Mouse (Mus musculus) forebrain, postnatal 0 days (tissue): Measurements from ENCODE around the gene P3h4. TPM values are rescaled to one million over a fixed set of nuclear protein-coding genes. Genes with fewer than 3 reads are reported as not detected.
A peak's percentile ranks its signal among the peaks of the same experiment; 100 is the strongest.

Experiments
- ATAC-seq: fragments of 200-750 bp; cut with Nextera tagmentation; 2 replicates; pipeline ENCODE4 v1.8.0; 2017; ENCODE audit warnings: mild to moderate bottlenecking, moderate library complexity
- DNase-seq: peaks from one replicate; pipeline ENCODE4 v3.0.0-alpha.2; 2015
- H3K27ac ChIP-seq: fragments of 300-500 bp; sonication (generic); 2 replicates; pipeline ENCODE4 v1.5.1; 2014; ENCODE audit warnings: low read depth, mild to moderate bottlenecking, antibody characterized with exemption, low read length, moderate library complexity, mixed read lengths
- H3K27me3 ChIP-seq: fragments of 300-500 bp; sonication (generic); 2 replicates; pipeline ENCODE4 v1.6.1; 2014; ENCODE audit warnings: mild to moderate bottlenecking, low read length, mixed read lengths; ENCODE audit not compliant: insufficient read depth
- H3K36me3 ChIP-seq: fragments of 300-500 bp; sonication (generic); 2 replicates; pipeline ENCODE4 v1.6.1; 2014; ENCODE audit warnings: mild to moderate bottlenecking, moderate library complexity; ENCODE audit not compliant: insufficient read depth
- H3K4me1 ChIP-seq: fragments of 300-500 bp; sonication (generic); 2 replicates; pipeline ENCODE4 v1.6.1; 2014; ENCODE audit warnings: antibody characterized with exemption; ENCODE audit not compliant: insufficient read depth
- H3K4me2 ChIP-seq: fragments of 300-500 bp; sonication (generic); 2 replicates; pipeline ENCODE4 v1.6.1; 2014; ENCODE audit warnings: low read depth, mild to moderate bottlenecking, moderate library complexity
- H3K4me3 ChIP-seq: fragments of 300-500 bp; sonication (generic); 2 replicates; pipeline ENCODE4 v1.5.1; 2014; ENCODE audit warnings: low read depth, low read length, mixed read lengths
- H3K9ac ChIP-seq: fragments of 300-500 bp; sonication (generic); 2 replicates; pipeline ENCODE4 v1.6.1; 2014; ENCODE audit warnings: mild to moderate bottlenecking
- H3K9me3 ChIP-seq: fragments of 300-500 bp; sonication (generic); 2 replicates; pipeline ENCODE4 v1.6.1; 2016; ENCODE audit warnings: low read length
- CTCF ChIP-seq: sonication (generic); IDR thresholded peaks from 2 replicates; pipeline ENCODE4 v1.5.1; 2016; ENCODE audit warnings: antibody characterized with exemption, control low read depth, low read depth
- WGBS: fragments of 180-500 bp; shearing (Covaris S2); extraction: QIAGEN DNeasy Blood & Tissue Kit; methylation state at CpG from one replicate; pipeline ENCODE4 v1.1.7; 2014; 5-methylcytosine and 5-hydroxymethylcytosine counted together
- polyA plus RNA-seq: library from polyadenylated mRNA; unstranded; fragments of >200 nt; fragmentation: Nextera tagmentation; extraction: Ambion mirVana; gene quantifications from 2 replicates; pipeline ENCODE4 v1.2.1, GENCODE M21; 2015
- total RNA-seq: library from RNA; depleted of rRNA; stranded (reverse); fragments of >200 nt; gene quantifications from 2 replicates; pipeline ENCODE4 v1.2.3, GENCODE M21; 2014

P3h4 gene
- total and polyA plus RNA-seq, 2 experiments from 2014 or later, result 17.9 to 27.1 TPM

DNA sequence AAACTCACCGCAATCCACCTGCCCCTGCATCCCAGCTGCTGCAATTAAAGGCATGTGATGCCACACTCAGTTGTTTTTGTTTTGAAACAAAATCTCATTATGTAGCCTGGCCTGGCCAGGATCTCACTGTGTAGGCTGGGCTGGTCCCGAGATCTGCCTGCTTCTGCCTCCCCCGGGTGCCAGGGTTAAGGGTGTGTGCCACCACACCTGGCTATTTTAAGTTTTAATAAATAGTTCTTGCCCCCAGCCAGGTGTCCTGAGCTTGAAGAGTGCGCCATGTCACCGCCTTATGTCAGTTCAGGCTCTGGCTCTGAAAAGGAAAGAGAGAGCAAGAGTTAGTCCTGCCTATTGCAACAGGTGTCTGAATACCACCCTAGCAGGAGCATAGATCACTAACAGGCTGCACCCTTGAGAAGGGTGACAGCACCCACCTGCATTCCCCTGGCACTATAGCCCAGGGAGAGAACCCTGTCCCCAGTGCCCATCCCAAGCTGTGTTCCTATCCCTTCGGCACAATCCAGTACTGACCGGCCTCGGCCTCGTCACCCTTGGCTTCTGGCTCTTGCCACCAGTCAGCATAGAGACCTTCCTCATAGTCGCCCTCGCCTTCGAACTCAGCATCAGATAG lies 5.7 kb downstream of the P3h4 start:
- Histone ChIP-seq H3K9ac (no peak overlapping the region), H3K9me3 (no peaks in the 10 kb centered on the region), H3K4me3 (no peak overlapping the region), H3K4me2 (no peak overlapping the region), H3K27ac (no peak overlapping the region), H3K4me1 (peaks cover 4% of the 10 kb centered on the region), H3K27me3 (no peaks in the 10 kb centered on the region), H3K36me3 (no peaks in the 10 kb centered on the region; the same call in 1 of the 2 replicates)
- WGBS, result 94% methylated on average over 12 of the region's 12 CpGs
- no peak for TF ChIP-seq CTCF
- ATAC-seq (no peak), DNase-seq (no peak)

DNA sequence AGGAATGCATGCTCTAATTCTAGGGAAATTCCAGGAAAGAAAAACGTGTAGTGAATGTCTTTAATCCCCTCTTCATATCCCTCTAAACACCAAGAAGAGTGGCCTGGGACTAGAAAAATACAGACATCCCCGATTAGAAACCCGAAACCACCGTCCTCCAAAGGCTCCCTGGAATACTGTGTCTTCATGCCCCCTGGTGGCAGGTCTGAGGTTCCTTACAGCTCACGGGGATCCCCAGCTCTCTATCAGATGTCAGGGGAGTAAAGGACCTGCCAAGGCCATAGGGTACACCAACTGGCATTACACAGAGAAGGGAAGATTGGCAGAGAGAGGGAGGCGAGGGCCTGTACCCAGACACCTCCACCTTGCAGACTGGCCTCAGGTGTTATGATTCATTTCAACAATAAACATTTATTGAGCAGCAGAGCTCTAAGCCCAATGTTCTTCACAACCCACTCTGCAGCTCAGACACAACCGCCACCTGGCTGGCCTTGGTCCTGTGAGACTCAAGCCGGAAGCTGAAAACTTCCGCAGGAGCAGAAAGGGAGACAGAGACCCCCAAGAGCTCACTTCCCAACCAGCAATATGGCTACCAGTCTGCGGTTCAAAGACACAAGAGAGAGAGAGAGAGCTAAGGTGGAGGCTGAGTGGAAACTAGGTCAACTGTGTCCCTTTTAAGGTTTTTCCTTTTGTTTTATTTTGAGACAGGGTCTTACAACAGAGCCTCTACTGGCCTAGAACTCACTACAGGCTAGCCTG lies 6.4 kb downstream of the P3h4 start:
- no peak overlapping the region for H3K9ac ChIP-seq
- ATAC-seq (peak; percentile 73), DNase-seq (peak; percentile 65)
- TF ChIP-seq CTCF, result peak; percentile 79
- no peaks in the 10 kb centered on the region; the same call in 1 of the 2 replicates for H3K36me3 ChIP-seq
- WGBS, result 44% methylated on average over 10 of the region's 10 CpGs
- no peak overlapping the region for H3K4me2 ChIP-seq
- no peaks in the 10 kb centered on the region for H3K9me3 ChIP-seq
- peaks cover under 1% of the 10 kb centered on the region for H3K4me1 ChIP-seq
- H3K27me3 ChIP-seq, result no peaks in the 10 kb centered on the region
- H3K4me3 ChIP-seq, result no peak overlapping the region
- H3K27ac ChIP-seq, result no peak overlapping the region

DNA sequence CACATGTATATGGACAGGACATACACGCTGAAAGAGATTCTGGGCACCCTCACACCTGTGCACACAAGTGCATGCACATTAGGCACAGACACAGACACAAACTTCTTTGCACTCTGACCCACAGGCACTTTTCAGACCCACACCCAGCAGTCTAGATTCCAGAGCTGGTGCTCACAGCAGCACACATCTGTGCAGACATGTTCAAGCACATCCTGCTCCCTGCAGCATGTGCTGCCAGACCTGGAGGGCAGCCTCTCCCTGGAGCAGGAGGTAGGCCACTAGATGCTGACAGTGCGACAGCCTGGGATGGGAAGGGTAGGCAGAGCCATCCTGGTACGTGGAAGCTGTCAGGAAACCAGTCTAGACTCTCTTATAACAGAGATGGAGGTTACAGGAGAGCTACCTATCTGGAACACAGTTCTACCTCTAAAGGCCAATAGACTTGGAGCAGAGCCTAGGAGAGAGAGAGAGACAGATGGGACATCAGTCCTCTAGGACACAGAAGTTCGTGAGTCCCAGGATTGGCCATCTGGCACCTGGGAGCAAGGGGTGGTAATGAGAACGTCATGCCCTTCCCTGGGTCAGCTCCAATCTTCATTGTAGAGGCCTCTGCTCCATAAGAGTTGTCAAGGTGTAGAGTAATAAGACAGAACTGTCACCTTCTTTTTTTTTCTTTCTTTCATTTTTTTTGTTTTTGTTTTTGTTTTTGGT lies 7.5 kb downstream of the P3h4 start:
- H3K27ac ChIP-seq, result no peak overlapping the region
- TF ChIP-seq CTCF, result no peak
- H3K4me2 ChIP-seq, result no peak overlapping the region
- H3K4me1 ChIP-seq, result no peaks in the 10 kb centered on the region; the same call in 1 of the 2 replicates
- no peak for ATAC-seq
- no peaks in the 10 kb centered on the region for H3K9me3 ChIP-seq
- H3K36me3 ChIP-seq, result no peaks in the 10 kb centered on the region; the same call in 1 of the 2 replicates
- DNase-seq, result no peak
- WGBS, result 72% methylated on average over 5 of the region's 5 CpGs
- no peak overlapping the region for H3K9ac ChIP-seq
- H3K4me3 ChIP-seq, result no peak overlapping the region
- H3K27me3 ChIP-seq, result no peaks in the 10 kb centered on the region

DNA sequence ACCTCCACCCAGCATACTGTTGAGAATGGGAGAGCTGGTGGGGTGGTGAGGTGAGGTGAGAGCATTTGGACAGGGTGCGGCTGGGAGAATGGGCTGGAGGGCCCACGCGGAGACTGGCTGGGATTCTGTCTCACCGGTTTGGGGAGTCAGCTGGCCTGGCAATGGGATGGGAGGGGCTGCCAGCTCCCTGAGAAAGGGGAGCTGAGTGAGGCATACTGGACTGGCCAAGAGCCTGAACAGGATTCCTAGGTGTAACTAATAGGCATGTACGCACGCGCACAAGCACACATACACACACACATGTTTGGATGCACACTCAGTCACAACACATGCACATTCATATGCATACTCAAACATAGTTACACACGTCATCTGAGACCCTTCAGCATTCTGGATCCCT lies 8.4 kb downstream of the P3h4 start:
- WGBS, result 75% methylated on average over 8 of the region's 8 CpGs
- H3K9me3 ChIP-seq, result no peaks in the 10 kb centered on the region

DNA sequence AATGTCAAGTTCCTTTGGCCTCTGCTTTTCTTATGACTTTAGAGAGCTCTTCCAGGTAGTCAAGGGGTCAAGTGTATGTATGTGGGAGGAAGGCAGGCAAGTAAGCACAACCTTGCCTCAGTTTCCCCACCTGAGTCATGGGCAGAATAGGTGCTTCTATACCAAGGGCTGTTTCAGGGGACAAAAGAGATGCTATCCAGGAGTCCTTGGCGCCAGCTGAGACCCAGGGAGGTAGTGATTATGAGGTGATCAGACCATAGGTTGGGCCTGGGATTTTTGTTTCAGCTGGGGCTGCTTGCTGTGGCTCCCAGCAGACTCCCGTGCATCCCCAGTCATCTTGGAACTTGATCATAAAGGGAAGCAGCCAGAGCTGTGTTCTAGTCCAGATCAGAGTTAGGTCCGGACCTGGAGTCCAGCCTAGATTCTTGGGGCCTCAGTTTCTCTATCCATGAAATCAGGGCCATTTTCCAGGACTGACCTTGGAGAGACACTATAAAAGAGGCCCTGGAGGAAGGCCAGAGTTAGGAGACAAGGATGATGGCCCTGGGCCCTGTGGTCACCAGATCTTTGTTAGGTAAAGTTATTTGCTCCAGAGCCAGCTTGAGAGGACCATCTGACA lies 10.1 kb downstream of the P3h4 start:
- Histone ChIP-seq H3K27me3 (no peaks in the 10 kb centered on the region), H3K4me3 (no peak overlapping the region), H3K4me1 (no peaks in the 10 kb centered on the region), H3K9ac (no peak overlapping the region), H3K36me3 (no peaks in the 10 kb centered on the region; the same call in 1 of the 2 replicates), H3K27ac (no peak overlapping the region), H3K9me3 (no peaks in the 10 kb centered on the region), H3K4me2 (no peak overlapping the region)
- DNase-seq, result no peak
- no peak for TF ChIP-seq CTCF
- 82% methylated on average over 3 of the region's 3 CpGs for WGBS
- no peak for ATAC-seq

More for the DNA sequence above, 8.4 kb downstream of the P3h4 start:
- Histone ChIP-seq H3K4me2 (no peak overlapping the region), H3K4me3 (no peak overlapping the region), H3K4me1 (no peaks in the 10 kb centered on the region), H3K9ac (no peak overlapping the region), H3K36me3 (no peaks in the 10 kb centered on the region; the same call in 1 of the 2 replicates), H3K27me3 (no peaks in the 10 kb centered on the region), H3K27ac (no peak overlapping the region)
- DNase-seq, result no peak
- no peak for TF ChIP-seq CTCF
- no peak for ATAC-seq

DNA sequence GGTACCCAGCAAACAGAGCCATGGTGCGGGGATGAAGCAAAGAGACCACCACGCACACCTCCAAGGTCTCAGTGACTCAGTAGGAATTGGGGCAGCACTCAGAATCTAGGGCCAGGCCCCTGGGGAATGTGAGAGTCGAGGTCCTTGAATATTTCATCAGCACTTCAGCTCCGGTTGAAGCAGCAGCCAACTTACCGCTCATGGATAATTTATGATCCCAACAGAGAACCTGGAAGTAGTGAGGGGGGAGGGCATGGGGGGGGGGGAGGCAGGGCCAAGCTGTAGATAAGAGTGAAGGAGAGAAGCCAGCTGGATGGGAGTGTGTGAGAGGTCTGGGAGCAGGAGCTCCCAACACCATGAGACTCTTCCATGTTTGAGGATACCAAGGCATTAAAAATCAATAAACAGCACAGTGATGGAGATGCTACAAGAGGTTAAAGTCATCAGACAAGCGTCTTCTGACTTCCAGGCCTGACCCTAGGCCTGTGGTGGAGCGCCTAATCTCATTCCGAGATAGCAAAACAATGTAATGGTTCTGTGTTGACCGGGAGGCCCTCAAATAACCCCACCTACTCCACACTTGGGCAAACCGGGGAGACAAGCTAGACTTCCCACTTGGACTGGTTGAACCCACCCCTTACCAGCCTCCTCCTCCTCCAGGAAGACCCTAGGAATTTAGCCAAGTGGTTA lies 11.0 kb downstream of the P3h4 start:
- H3K36me3 ChIP-seq, result no peaks in the 10 kb centered on the region
- H3K9ac ChIP-seq, result no peak overlapping the region
- ATAC-seq (no peak), DNase-seq (no peak)
- no peaks in the 10 kb centered on the region for H3K4me1 ChIP-seq
- no peak overlapping the region for H3K4me3 ChIP-seq
- no peak overlapping the region for H3K27ac ChIP-seq
- no peak for TF ChIP-seq CTCF
- 72% methylated on average over 10 of the region's 10 CpGs for WGBS
- H3K27me3 ChIP-seq, result no peaks in the 10 kb centered on the region
- H3K9me3 ChIP-seq, result no peaks in the 10 kb centered on the region
- H3K4me2 ChIP-seq, result no peak overlapping the region
